Mouse (Mus musculus) bone marrow, adult 2 months (tissue): ENCODE measurements at regions not wholly inside any gene's neighbourhood (a gene's known extent, or its start where the extent isn't known, plus 50 kb on each side); places are given as distances from the start of the nearest gene placed in this dataset.
A peak's percentile ranks its signal among the peaks of the same experiment; 100 is the strongest.
"Not testable (repeated sequence)": the region's sequence is repeated elsewhere in the genome, so short reads cannot be mapped to it uniquely, and the experiment has no call there.

Experiments
- H3K27ac ChIP-seq: fragments of 200-500 bp; 2 replicates; pipeline ENCODE4 v1.5.1; 2012; ENCODE audit warnings: low read depth, mild to moderate bottlenecking, control low read depth, inconsistent platforms, low read length; ENCODE audit not compliant: control insufficient read depth, poor library complexity, insufficient read depth
- H3K4me1 ChIP-seq: fragments of 200-500 bp; 2 replicates; pipeline ENCODE4 v1.6.1; 2011; ENCODE audit warnings: low read length; ENCODE audit not compliant: control insufficient read depth, insufficient read depth
- H3K4me3 ChIP-seq: fragments of 200-500 bp; replicated peaks from 2 replicates; pipeline ENCODE3; 2011; ENCODE audit warnings: mild to moderate bottlenecking, low read depth, low read length, control low read depth; ENCODE audit not compliant: control insufficient read depth
- CTCF ChIP-seq: fragments of 200-500 bp; IDR thresholded peaks from 2 replicates; pipeline ENCODE4 v1.5.1; 2011; ENCODE audit warnings: low read length, control low read depth; ENCODE audit not compliant: control insufficient read depth, insufficient read depth
- POLR2A ChIP-seq: fragments of 200-500 bp; IDR thresholded peaks from 2 replicates; pipeline ENCODE4 v1.6.1; 2011; ENCODE audit warnings: low read depth, mild to moderate bottlenecking, control low read depth, low read length, borderline replicate concordance; ENCODE audit not compliant: control insufficient read depth
- WGBS: fragments of 180-500 bp; shearing (Covaris S2); methylation state at CpG from one replicate; pipeline ENCODE4 v1.1.7; 2018; 5-methylcytosine and 5-hydroxymethylcytosine counted together

DNA sequence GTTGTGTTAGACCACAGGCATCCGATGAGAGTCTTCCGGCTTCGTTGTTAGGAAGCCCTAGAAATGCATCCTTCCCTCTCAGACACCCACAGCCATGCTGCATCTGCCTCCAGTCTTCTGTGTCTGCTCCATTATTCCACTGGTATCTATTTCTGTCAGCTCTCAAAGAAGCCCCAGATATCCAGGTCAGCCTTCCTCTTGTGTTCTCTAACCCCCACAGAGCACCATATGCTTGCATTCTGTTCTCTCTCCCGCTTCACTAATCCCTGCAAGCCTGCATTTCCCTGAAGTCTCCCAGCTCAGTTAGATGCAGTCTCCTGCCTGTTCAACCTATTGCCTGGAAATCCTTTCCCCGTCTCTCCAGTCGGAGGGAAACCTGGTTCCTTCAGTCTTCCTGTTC lies 53.6 kb upstream of the Wdfy3 start:
- WGBS: 82% methylated on average over 6 of the region's 6 CpGs
- Histone ChIP-seq H3K4me3 (no peak overlapping the region), H3K4me1 (no peaks in the 10 kb centered on the region), H3K27ac (no peak overlapping the region)
- no peak for TF ChIP-seq CTCF
- TF ChIP-seq POLR2A: no peak

DNA sequence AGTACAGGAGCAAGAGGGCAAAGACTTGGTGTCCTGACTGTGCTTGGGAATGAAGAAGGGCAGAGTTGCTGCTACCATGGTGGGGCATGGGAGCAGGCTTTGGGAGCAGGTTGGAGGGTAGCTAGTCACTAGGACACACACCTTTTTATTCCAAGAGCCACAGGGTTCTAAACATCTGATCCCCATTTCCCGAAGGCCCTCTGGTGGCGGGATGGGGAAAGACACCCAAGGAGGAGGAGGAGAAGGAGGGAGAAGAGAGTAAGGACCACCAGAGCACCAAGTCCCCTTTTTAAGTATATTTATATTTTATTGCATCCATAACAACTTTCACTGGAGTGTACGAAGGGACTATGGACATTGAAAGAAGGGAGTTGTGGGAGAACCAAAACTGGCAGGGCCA lies 57.0 kb upstream of the Wdfy3 start:
- H3K4me3 ChIP-seq: no peak overlapping the region
- H3K27ac ChIP-seq: no peak overlapping the region
- TF ChIP-seq CTCF (peak; percentile 41; the same call in 1 of the 2 replicates), POLR2A (no peak)
- WGBS: 28% methylated on average over 3 of the region's 3 CpGs
- H3K4me1 ChIP-seq: no peaks in the 10 kb centered on the region

DNA sequence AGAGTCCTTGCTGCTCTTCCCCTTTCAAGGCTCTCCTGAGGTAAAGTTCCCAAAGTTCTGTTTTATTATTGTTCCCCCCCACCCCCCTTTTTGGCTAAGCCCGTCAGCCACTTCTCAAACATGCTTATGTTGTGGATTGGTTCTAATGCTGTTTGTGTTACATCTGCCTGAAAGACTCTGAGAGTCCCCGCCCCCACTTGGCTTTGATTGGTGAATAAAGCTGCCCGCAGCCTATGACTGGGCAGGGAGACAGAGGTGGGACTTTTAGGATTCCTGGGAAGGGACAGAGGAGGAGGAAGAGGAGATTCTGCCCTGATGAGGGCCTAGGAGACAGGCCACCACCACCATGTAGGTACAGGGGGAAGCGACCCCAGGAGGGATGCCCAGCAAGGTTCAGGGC lies 78.3 kb upstream of the Wdfy3 start:
- no peaks in the 10 kb centered on the region for H3K4me1 ChIP-seq
- TF ChIP-seq POLR2A (no peak), CTCF (no peak)
- H3K4me3 ChIP-seq: no peak overlapping the region
- 86% methylated on average over 4 of the region's 4 CpGs for WGBS
- H3K27ac ChIP-seq: no peak overlapping the region

GRCm38 (mm10) chr5:102149481-102150129 lies 79.9 kb upstream of the Wdfy3 start:
- H3K4me1 ChIP-seq: no peaks in the 10 kb centered on the region
- TF ChIP-seq POLR2A (no peak), CTCF (peak; percentile 64)
- 50% methylated on average over 14 of the region's 14 CpGs for WGBS
- no peak overlapping the region for H3K4me3 ChIP-seq
- H3K27ac ChIP-seq: no peak overlapping the region

DNA sequence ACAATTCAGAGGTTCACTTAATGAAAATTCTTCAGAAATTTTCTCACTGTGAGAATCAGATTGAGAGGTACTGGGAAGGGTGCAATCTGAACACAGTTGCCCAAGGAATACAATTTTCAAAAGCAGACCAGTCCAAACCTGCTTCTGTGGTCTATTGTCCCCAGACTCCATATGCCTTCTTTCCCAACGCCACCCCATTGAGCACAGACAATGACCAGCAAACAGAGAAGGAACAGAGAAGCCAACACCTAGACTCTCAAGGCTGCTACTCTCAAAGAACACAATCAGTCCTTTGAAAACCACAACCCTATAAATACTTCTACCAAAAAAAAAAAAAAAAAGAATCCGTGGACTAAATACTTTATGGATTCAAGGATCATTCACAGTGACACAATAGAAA lies 89.9 kb upstream of the Wdfy3 start:
- Histone ChIP-seq H3K27ac (no peak overlapping the region), H3K4me1 (no peaks in the 10 kb centered on the region), H3K4me3 (no peak overlapping the region)
- 73% methylated on average over 2 of the region's 2 CpGs for WGBS
- TF ChIP-seq POLR2A (no peak), CTCF (no peak)

DNA sequence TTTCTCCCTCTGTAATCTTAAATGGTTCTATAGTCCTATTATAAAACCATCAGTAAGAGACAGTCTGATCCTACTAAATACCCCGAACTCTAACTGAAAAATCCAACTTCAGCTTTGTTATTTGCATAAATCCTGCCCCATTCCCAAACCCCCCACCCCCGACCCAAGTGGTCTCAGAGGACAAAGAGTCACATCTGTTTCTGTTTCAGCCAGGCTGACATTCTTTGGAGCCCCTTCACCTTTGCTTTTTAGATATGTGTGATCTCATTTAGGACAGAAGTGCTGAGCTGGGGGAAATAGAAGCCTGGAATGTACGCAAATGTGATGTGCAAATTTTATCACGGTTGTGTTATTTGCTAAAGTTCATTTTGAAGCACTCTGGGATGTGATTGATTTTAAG lies 98.3 kb upstream of the Wdfy3 start:
- 67% methylated on average over 4 of the region's 4 CpGs for WGBS
- Histone ChIP-seq H3K27ac (no peak overlapping the region), H3K4me3 (no peak overlapping the region), H3K4me1 (no peaks in the 10 kb centered on the region)
- TF ChIP-seq CTCF (no peak), POLR2A (no peak)

GRCm38 (mm10) chr5:102171808-102172207 lies 102.1 kb upstream of the Wdfy3 start:
- no peaks in the 10 kb centered on the region for H3K4me1 ChIP-seq
- H3K27ac ChIP-seq: no peak overlapping the region
- H3K4me3 ChIP-seq: no peak overlapping the region
- WGBS: 70% methylated on average over 2 of the region's 3 CpGs
- TF ChIP-seq CTCF: no peak
- TF ChIP-seq POLR2A: no peak

DNA sequence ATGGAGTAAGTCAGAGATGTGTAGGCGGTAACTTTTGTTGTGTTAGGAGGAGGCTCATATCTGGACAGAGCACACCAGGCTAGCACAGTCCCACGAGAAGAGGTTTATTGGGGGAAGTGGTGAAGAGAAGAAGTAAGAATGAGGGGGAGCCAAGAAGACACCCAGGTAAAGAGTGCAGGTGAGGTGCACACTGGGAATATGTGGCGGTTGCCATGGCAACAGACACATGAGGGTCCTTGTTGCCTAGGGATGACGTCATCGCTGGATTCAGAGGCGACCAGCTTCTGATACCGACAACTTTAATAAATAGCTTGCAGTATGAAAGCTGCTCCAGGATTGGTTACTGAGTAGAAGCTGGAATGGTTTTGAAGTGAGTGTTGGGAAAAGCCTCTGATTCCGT lies 110.5 kb upstream of the Wdfy3 start:
- Histone ChIP-seq H3K4me1 (no peaks in the 10 kb centered on the region), H3K4me3 (no peak overlapping the region), H3K27ac (no peak overlapping the region)
- no peak for TF ChIP-seq POLR2A
- TF ChIP-seq CTCF: no peak
- 88% methylated on average over 8 of the region's 8 CpGs for WGBS

DNA sequence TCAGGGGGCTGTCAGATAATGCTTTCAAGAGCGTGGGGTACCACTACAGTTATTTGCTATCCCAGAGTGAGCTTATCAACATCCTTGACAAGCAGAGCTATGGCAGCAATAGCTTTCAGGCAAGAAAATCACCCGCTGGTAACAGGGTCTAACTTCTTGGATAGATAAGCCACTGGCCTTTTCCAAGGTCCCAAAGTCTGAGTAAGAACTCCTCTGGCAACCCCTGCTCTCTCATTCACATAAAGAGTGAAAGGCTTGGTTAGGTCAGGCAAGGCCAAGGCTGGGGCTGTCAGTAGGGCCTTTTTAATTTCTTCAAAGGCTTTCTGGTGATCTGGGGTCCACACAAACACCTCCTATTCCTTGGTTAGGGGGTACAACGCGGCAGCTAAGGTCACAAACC lies 119.2 kb upstream of the Wdfy3 start:
- not testable (repeated sequence) for H3K27ac ChIP-seq, H3K4me3 ChIP-seq, H3K4me1 ChIP-seq
- 75% methylated on average over 4 of the region's 4 CpGs for WGBS
